Mouse (Mus musculus): Measurements from ENCODE around the gene Gm2030. TPM values are rescaled to one million over a fixed set of nuclear protein-coding genes. Genes with fewer than 3 reads are reported as not detected.

The Gm2030 gene
- not detected in 2 replicates for polyA plus RNA-seq (2021; fragmentation: Nextera tagmentation)
- long read RNA-seq, experiment 1, result 0 reads
- long read RNA-seq, experiment 2, result 0 reads

DNA sequence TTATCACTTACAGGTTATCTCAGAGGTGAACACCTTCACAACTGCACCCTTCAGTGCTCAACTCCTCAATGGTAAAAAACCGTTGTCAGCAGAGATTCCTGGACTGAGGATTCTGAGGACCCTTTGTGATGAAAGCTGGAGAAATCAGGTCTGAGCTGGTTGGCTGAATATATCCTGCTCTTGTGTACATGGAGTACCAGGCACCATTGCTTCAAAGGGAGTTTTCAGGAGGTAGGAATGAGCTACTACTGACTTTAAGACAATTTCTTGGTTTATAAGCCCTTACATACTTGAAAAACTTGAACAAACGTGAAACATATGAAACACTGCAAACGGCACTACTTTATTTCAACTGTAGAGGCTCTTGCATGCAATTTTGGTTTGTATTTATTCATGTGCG lies at the start of gene Gm2030:
TSS of gene Gm2030 (minus strand) at position 101 of the 400 bp plus-strand sequence.

Other genes with a start within 250 kb of the Gm2030 start
- gene Gm2012, start 78.7 kb downstream of the Gm2030 start, polyA plus RNA-seq (2021; fragmentation: Nextera tagmentation), result not detected in 2 replicates
- not detected in 2 replicates for gene Slx, start 235.5 kb upstream of the Gm2030 start, polyA plus RNA-seq (2021; fragmentation: Nextera tagmentation)